Mouse (Mus musculus): ENCODE measurements around the gene Scgb1b2. TPM values are rescaled to one million over a fixed set of nuclear protein-coding genes. Genes with fewer than 3 reads are reported as not detected.

The Scgb1b2 gene
- not detected in 2 replicates for polyA plus RNA-seq (2014; fragmentation: Nextera tagmentation; extraction: Ambion mirVana)

GRCm38 (mm10) chr7:31291721-31292120 is at the start of gene Scgb1b2:
Gene Scgb1b2, minus strand, starts transcription at chr7:31291821.
- no peak for ATAC-seq (replicated peaks; ENCODE audit: low FRiP score)
- WGBS: 86% methylated on average over 3 of the region's 3 CpGs
- H3K4me1 ChIP-seq (replicated peaks; ENCODE audit: control insufficient read depth, insufficient read depth, low read length): no peaks in the 10 kb centered on the region

DNA sequence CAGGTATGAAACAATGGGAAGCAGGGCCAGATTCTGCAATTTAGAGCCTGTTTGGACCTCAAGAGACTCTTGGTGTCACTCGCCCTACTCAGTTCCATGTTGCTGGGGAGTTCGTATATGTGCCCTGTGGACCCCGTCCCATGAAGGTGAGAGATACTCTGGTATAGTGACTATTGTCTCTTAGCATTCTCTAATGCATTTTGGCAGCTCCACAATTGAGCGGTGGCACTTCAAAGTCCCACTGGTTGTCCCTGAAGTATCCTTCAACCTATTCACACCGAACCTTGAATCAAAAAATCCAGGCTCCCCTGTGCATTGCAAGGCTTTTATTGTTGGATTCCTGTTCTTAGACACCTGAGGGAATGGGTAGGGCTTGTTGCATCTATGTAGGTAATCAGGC is 1.4 kb downstream of the Scgb1b2 start, which contains the start of gene Scgb2b2:
Gene Scgb2b2 (plus strand): TSS at position 301 of the 400 bp plus-strand sequence.
- Histone ChIP-seq H3K4me3 (ENCODE audit: low read depth, low read length) (no peak within 1 kb of the TSS), H3K4me2 (ENCODE audit: low read depth, low read length, severe bottlenecking) (no peak within 1 kb of the TSS), H3K4me1 (replicated peaks; ENCODE audit: control insufficient read depth, insufficient read depth, low read length) (no peaks in the 10 kb centered on the region), H3K27ac (ENCODE audit: low read depth, low read length) (no peak within 1 kb of the TSS), H3K27me3 (ENCODE audit: control insufficient read depth, insufficient read depth, low read length) (no peaks in the 10 kb centered on the region), H3K9ac (ENCODE audit: low read length) (no peak within 1 kb of the TSS), H3K36me3 (ENCODE audit: control insufficient read depth, insufficient read depth, low read length) (no peaks in the 10 kb centered on the region), H3K9me3 (ENCODE audit: control insufficient read depth, low read length) (peaks cover 9% of the 10 kb centered on the region; the same call in 1 of the 2 replicates)
- 91% methylated on average over 5 of the region's 5 CpGs for WGBS
- DNase-seq (ENCODE audit: low spot score) (no peak), ATAC-seq (replicated peaks; ENCODE audit: low FRiP score) (no peak)

More at GRCm38 (mm10) chr7:31291721-31292120, at the start of gene Scgb1b2:
- Histone ChIP-seq H3K36me3 (ENCODE audit: control insufficient read depth, insufficient read depth, low read length) (no peaks in the 10 kb centered on the region), H3K9ac (ENCODE audit: low read length) (no peak within 1 kb of the TSS), H3K9me3 (ENCODE audit: control insufficient read depth, low read length) (peaks cover 9% of the 10 kb centered on the region; the same call in 1 of the 2 replicates), H3K27me3 (ENCODE audit: control insufficient read depth, insufficient read depth, low read length) (no peaks in the 10 kb centered on the region), H3K4me2 (ENCODE audit: low read depth, low read length, severe bottlenecking) (no peak within 1 kb of the TSS), H3K27ac (ENCODE audit: low read depth, low read length) (no peak within 1 kb of the TSS), H3K4me3 (ENCODE audit: low read depth, low read length) (no peak within 1 kb of the TSS)
- DNase-seq (ENCODE audit: low spot score): no peak

Other genes starting within 250 kb of the Scgb1b2 start
- 10.2 and 12.9 TPM in 2 replicates for gene Fxyd5, start 249.3 kb downstream of the Scgb1b2 start, polyA plus RNA-seq (2014; fragmentation: Nextera tagmentation; extraction: Ambion mirVana)
- 4.1 and 4.9 TPM in 2 replicates for gene Fxyd7, start 240.4 kb downstream of the Scgb1b2 start, polyA plus RNA-seq (2014; fragmentation: Nextera tagmentation; extraction: Ambion mirVana)
- gene Fxyd1, start 234.6 kb downstream of the Scgb1b2 start, polyA plus RNA-seq (2014; fragmentation: Nextera tagmentation; extraction: Ambion mirVana): 2.9 and 4.0 TPM in 2 replicates
- 0.36 and 0.44 TPM in 2 replicates for gene Lgi4, start 232.5 kb downstream of the Scgb1b2 start, polyA plus RNA-seq (2014; fragmentation: Nextera tagmentation; extraction: Ambion mirVana)
- gene Fxyd3, start 215.1 kb downstream of the Scgb1b2 start, polyA plus RNA-seq (2014; fragmentation: Nextera tagmentation; extraction: Ambion mirVana): 2.0 and 3.3 TPM in 2 replicates
- gene Hpn, start 176.5 kb downstream of the Scgb1b2 start, polyA plus RNA-seq (2014; fragmentation: Nextera tagmentation; extraction: Ambion mirVana): 0.29 and 0.39 TPM in 2 replicates
- 0.84 and 1.2 TPM in 2 replicates for gene Scn1b, start 164.8 kb downstream of the Scgb1b2 start, polyA plus RNA-seq (2014; fragmentation: Nextera tagmentation; extraction: Ambion mirVana)
- gene Gramd1a, start 135.9 kb downstream of the Scgb1b2 start, polyA plus RNA-seq (2014; fragmentation: Nextera tagmentation; extraction: Ambion mirVana): 133 and 135 TPM in 2 replicates
- gene Scgb2b2, start 1.3 kb downstream of the Scgb1b2 start, polyA plus RNA-seq (2014; fragmentation: Nextera tagmentation; extraction: Ambion mirVana): not detected in 2 replicates
- gene Scgb2b3, start 70.3 kb upstream of the Scgb1b2 start, polyA plus RNA-seq (2014; fragmentation: Nextera tagmentation; extraction: Ambion mirVana): not detected in 2 replicates
- gene Scgb1b3, start 83.8 kb upstream of the Scgb1b2 start, polyA plus RNA-seq (2014; fragmentation: Nextera tagmentation; extraction: Ambion mirVana): not detected in 2 replicates

All from forebrain, embryonic 11.5 days (tissue).